Mouse (Mus musculus) forebrain, postnatal 0 days (tissue): ENCODE data around the gene Elobl. TPM values are rescaled to one million over a fixed set of nuclear protein-coding genes. Genes with fewer than 3 reads are reported as not detected.
A peak's percentile ranks its signal among the peaks of the same experiment; 100 is the strongest.

Source experiments
- ATAC-seq: fragments of 200-750 bp; cut with Nextera tagmentation; 2 replicates; pipeline ENCODE4 v1.8.0; 2017; ENCODE audit warnings: mild to moderate bottlenecking, moderate library complexity
- DNase-seq: peaks from one replicate; pipeline ENCODE4 v3.0.0-alpha.2; 2015
- H3K27ac ChIP-seq: fragments of 300-500 bp; sonication (generic); 2 replicates; pipeline ENCODE4 v1.5.1; 2014; ENCODE audit warnings: low read depth, mild to moderate bottlenecking, antibody characterized with exemption, low read length, moderate library complexity, mixed read lengths
- H3K27me3 ChIP-seq: fragments of 300-500 bp; sonication (generic); 2 replicates; pipeline ENCODE4 v1.6.1; 2014; ENCODE audit warnings: mild to moderate bottlenecking, low read length, mixed read lengths; ENCODE audit not compliant: insufficient read depth
- H3K36me3 ChIP-seq: fragments of 300-500 bp; sonication (generic); 2 replicates; pipeline ENCODE4 v1.6.1; 2014; ENCODE audit warnings: mild to moderate bottlenecking, moderate library complexity; ENCODE audit not compliant: insufficient read depth
- H3K4me1 ChIP-seq: fragments of 300-500 bp; sonication (generic); 2 replicates; pipeline ENCODE4 v1.6.1; 2014; ENCODE audit warnings: antibody characterized with exemption; ENCODE audit not compliant: insufficient read depth
- H3K4me2 ChIP-seq: fragments of 300-500 bp; sonication (generic); 2 replicates; pipeline ENCODE4 v1.6.1; 2014; ENCODE audit warnings: low read depth, mild to moderate bottlenecking, moderate library complexity
- H3K4me3 ChIP-seq: fragments of 300-500 bp; sonication (generic); 2 replicates; pipeline ENCODE4 v1.5.1; 2014; ENCODE audit warnings: low read depth, low read length, mixed read lengths
- H3K9ac ChIP-seq: fragments of 300-500 bp; sonication (generic); 2 replicates; pipeline ENCODE4 v1.6.1; 2014; ENCODE audit warnings: mild to moderate bottlenecking
- H3K9me3 ChIP-seq: fragments of 300-500 bp; sonication (generic); 2 replicates; pipeline ENCODE4 v1.6.1; 2016; ENCODE audit warnings: low read length
- CTCF ChIP-seq: sonication (generic); IDR thresholded peaks from 2 replicates; pipeline ENCODE4 v1.5.1; 2016; ENCODE audit warnings: antibody characterized with exemption, control low read depth, low read depth
- WGBS: fragments of 180-500 bp; shearing (Covaris S2); extraction: QIAGEN DNeasy Blood & Tissue Kit; methylation state at CpG from one replicate; pipeline ENCODE4 v1.1.7; 2014; 5-methylcytosine and 5-hydroxymethylcytosine counted together
- polyA plus RNA-seq: library from polyadenylated mRNA; unstranded; fragments of >200 nt; fragmentation: Nextera tagmentation; extraction: Ambion mirVana; gene quantifications from 2 replicates; pipeline ENCODE4 v1.2.1, GENCODE M21; 2015
- total RNA-seq: library from RNA; depleted of rRNA; stranded (reverse); fragments of >200 nt; gene quantifications from 2 replicates; pipeline ENCODE4 v1.2.3, GENCODE M21; 2014; rRNA removed

Elobl gene
- total and polyA plus RNA-seq, 2 experiments from 2014 or later, result not detected

DNA sequence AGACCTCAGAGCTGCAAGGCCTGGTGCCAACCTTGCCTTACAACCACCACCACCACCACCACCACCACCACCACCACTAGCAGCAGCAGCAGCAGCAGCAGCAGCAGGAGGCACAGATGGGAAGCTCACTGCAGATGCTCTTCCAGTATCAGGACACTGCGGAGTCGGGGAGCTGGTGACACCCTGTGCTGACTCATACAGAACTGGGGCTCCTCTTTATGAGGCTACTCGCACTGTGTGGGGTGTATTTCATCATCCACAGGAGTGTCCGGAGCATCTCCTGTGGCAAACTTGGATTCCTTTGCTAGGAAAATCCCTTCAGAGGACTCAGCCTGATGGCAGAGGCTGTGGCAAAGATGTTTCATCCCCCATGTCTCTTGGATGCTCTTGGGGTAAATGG is 27.1 kb downstream of the Elobl start:
- DNase-seq, result no peak
- no peak overlapping the region for H3K27ac ChIP-seq
- H3K9me3 ChIP-seq, result no peaks in the 10 kb centered on the region
- 92% methylated on average over 4 of the region's 4 CpGs for WGBS
- no peak overlapping the region for H3K4me3 ChIP-seq
- no peaks in the 10 kb centered on the region for H3K4me1 ChIP-seq
- H3K9ac ChIP-seq, result no peak overlapping the region
- no peak for ATAC-seq
- H3K27me3 ChIP-seq, result no peaks in the 10 kb centered on the region
- H3K36me3 ChIP-seq, result peaks cover 50% of the 10 kb centered on the region
- TF ChIP-seq CTCF, result no peak
- no peak overlapping the region for H3K4me2 ChIP-seq

DNA sequence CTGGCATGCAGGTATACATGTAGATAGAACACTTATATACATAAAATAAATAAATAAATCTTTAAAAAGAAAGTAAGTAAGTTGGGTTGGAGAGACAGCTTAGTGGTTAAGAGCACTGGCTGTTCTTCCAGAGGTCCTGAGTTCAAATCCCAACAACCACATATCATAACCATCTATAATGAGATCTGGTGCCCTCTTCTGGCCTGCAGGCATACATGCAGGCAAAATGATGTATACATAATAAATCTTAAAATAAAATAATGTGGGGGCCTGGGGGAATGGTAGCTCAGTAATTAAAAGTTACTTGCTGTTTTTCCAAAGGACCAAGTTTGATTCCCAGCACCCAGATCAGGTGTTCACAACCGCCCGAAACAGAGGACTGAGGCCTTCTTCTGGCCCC is 28.0 kb downstream of the Elobl start:
- 0 out of 2 replicates have a peak, but pooled peaks have one; percentile 18 for TF ChIP-seq CTCF
- H3K4me2 ChIP-seq, result no peak overlapping the region
- no peak overlapping the region for H3K9ac ChIP-seq
- no peaks in the 10 kb centered on the region for H3K4me1 ChIP-seq
- H3K9me3 ChIP-seq, result no peaks in the 10 kb centered on the region
- DNase-seq (no peak), ATAC-seq (no peak)
- 96% methylated on average over 2 of the region's 2 CpGs for WGBS
- no peak overlapping the region for H3K4me3 ChIP-seq
- H3K27me3 ChIP-seq, result no peaks in the 10 kb centered on the region
- H3K27ac ChIP-seq, result no peak overlapping the region
- H3K36me3 ChIP-seq, result peaks cover 48% of the 10 kb centered on the region

GRCm38 (mm10) chr11:88937886-88938285 is 28.8 kb downstream of the Elobl start:
- H3K9ac ChIP-seq, result no peak overlapping the region
- 94% methylated on average over 2 of the region's 2 CpGs for WGBS
- no peaks in the 10 kb centered on the region for H3K4me1 ChIP-seq
- H3K36me3 ChIP-seq, result peaks cover 51% of the 10 kb centered on the region
- no peak overlapping the region for H3K27ac ChIP-seq
- H3K27me3 ChIP-seq, result no peaks in the 10 kb centered on the region
- no peaks in the 10 kb centered on the region for H3K9me3 ChIP-seq
- no peak overlapping the region for H3K4me2 ChIP-seq
- ATAC-seq (no peak), DNase-seq (no peak)
- no peak for TF ChIP-seq CTCF
- no peak overlapping the region for H3K4me3 ChIP-seq

- ATAC-seq (no peak), DNase-seq (no peak)
- H3K27me3 ChIP-seq, result no peaks in the 10 kb centered on the region
- no peak overlapping the region for H3K4me3 ChIP-seq
- H3K4me2 ChIP-seq, result no peak overlapping the region
- no peak for TF ChIP-seq CTCF
- no peak overlapping the region for H3K27ac ChIP-seq
- H3K36me3 ChIP-seq, result peaks cover 58% of the 10 kb centered on the region
- 94% methylated on average over 19 of the region's 19 CpGs for WGBS
- H3K9ac ChIP-seq, result no peak overlapping the region
- H3K9me3 ChIP-seq, result no peaks in the 10 kb centered on the region
- no peaks in the 10 kb centered on the region for H3K4me1 ChIP-seq
Measured at GRCm38 (mm10) chr11:88934089-88935000, 32.4 kb downstream of the Elobl start.

GRCm38 (mm10) chr11:88933030-88933429 is 33.7 kb downstream of the Elobl start:
- TF ChIP-seq CTCF, result no peak
- no peaks in the 10 kb centered on the region for H3K27me3 ChIP-seq
- no peak for DNase-seq
- ATAC-seq, result no peak
- H3K4me2 ChIP-seq, result no peak overlapping the region
- no peak overlapping the region for H3K4me3 ChIP-seq
- no peak overlapping the region for H3K27ac ChIP-seq
- H3K36me3 ChIP-seq, result peaks cover 65% of the 10 kb centered on the region
- no peaks in the 10 kb centered on the region for H3K4me1 ChIP-seq
- H3K9ac ChIP-seq, result no peak overlapping the region
- 93% methylated on average over 9 of the region's 9 CpGs for WGBS
- H3K9me3 ChIP-seq, result no peaks in the 10 kb centered on the region

GRCm38 (mm10) chr11:88931692-88932530 is 34.8 kb downstream of the Elobl start:
- peaks cover 59% of the 10 kb centered on the region for H3K36me3 ChIP-seq
- no peaks in the 10 kb centered on the region for H3K27me3 ChIP-seq
- ATAC-seq (no peak), DNase-seq (no peak)
- WGBS, result 80% methylated on average over 14 of the region's 14 CpGs
- H3K4me2 ChIP-seq, result no peak overlapping the region
- no peaks in the 10 kb centered on the region for H3K4me1 ChIP-seq
- H3K4me3 ChIP-seq, result no peak overlapping the region
- no peak for TF ChIP-seq CTCF
- no peaks in the 10 kb centered on the region for H3K9me3 ChIP-seq
- no peak overlapping the region for H3K9ac ChIP-seq
- no peak overlapping the region for H3K27ac ChIP-seq

DNA sequence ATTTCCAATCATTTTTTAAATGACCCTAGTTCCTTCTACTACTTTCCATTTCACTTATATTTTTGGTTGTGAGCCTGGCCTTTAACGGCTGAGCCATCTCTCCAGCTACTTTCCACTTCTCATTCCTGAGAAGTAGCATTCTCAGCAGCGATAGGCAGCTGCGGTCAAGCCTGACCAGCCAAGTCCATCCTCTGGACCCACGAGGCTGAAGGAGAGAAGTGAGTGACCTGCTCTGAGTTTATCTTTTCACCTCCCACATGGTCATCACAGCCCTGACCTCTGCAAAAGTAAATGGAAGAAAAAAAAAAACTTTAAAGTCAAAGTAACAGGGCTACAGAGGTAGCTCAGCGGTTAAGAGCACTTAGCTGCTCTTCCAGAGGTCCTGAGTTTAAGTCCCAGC is 40.2 kb downstream of the Elobl start:
- ATAC-seq (no peak), DNase-seq (no peak)
- 95% methylated on average over 5 of the region's 5 CpGs for WGBS
- no peaks in the 10 kb centered on the region for H3K9me3 ChIP-seq
- H3K4me1 ChIP-seq, result no peaks in the 10 kb centered on the region
- H3K4me2 ChIP-seq, result no peak overlapping the region
- H3K27ac ChIP-seq, result no peak overlapping the region
- no peak for TF ChIP-seq CTCF
- H3K4me3 ChIP-seq, result no peak overlapping the region
- peaks cover 70% of the 10 kb centered on the region for H3K36me3 ChIP-seq
- H3K9ac ChIP-seq, result no peak overlapping the region
- no peaks in the 10 kb centered on the region for H3K27me3 ChIP-seq

Other genes with a start within 250 kb of the Elobl start
- gene Msi2, start 248.4 kb downstream of the Elobl start, total RNA-seq, result 81.4 and 107 TPM in 2 replicates
- 9.8 and 18.5 TPM in 2 replicates for gene Msi2, start 248.4 kb downstream of the Elobl start, polyA plus RNA-seq
- 53.2 and 60.7 TPM in 2 replicates for gene Akap1, start 102.3 kb downstream of the Elobl start, total RNA-seq
- gene Akap1, start 102.3 kb downstream of the Elobl start, polyA plus RNA-seq, result 24.5 and 28.6 TPM in 2 replicates
- 27.5 and 28.9 TPM in 2 replicates for gene Scpep1, start 11.5 kb downstream of the Elobl start, total RNA-seq
- 19.5 and 27.4 TPM in 2 replicates for gene Scpep1, start 11.5 kb downstream of the Elobl start, polyA plus RNA-seq
- gene Coil, start 3.3 kb upstream of the Elobl start, total RNA-seq, result 40.1 and 44.9 TPM in 2 replicates
- gene Coil, start 3.3 kb upstream of the Elobl start, polyA plus RNA-seq, result 23.7 and 25.5 TPM in 2 replicates
- 2.4 and 4.6 TPM in 2 replicates for gene Trim25, start 32.4 kb upstream of the Elobl start, total RNA-seq
- 2.7 and 4.9 TPM in 2 replicates for gene Trim25, start 32.4 kb upstream of the Elobl start, polyA plus RNA-seq
- 30.5 and 37.8 TPM in 2 replicates for gene Dgke, start 99.9 kb upstream of the Elobl start, total RNA-seq
- 10.5 and 14.6 TPM in 2 replicates for gene Dgke, start 99.9 kb upstream of the Elobl start, polyA plus RNA-seq
- gene Gm525, start 106.9 kb upstream of the Elobl start, total RNA-seq, result not detected in 2 replicates
- 0.30 and 0.39 TPM in 2 replicates for gene Gm525, start 106.9 kb upstream of the Elobl start, polyA plus RNA-seq